Mouse (Mus musculus) forebrain, embryonic 16.5 days (tissue): ENCODE data around the gene Apmap. TPM values are rescaled to one million over a fixed set of nuclear protein-coding genes. Genes with fewer than 3 reads are reported as not detected.
"Not testable (repeated sequence)": the region's sequence is repeated elsewhere in the genome, so short reads cannot be mapped to it uniquely, and the experiment has no call there.

ENCODE experiments used
- ATAC-seq: fragments of 200-750 bp; cut with Nextera tagmentation; 2 replicates; pipeline ENCODE4 v1.8.0; 2017; ENCODE audit warnings: mild to moderate bottlenecking, moderate library complexity
- H3K27ac ChIP-seq: fragments of 300-500 bp; sonication (generic); 2 replicates; pipeline ENCODE4 v1.5.1; 2014; ENCODE audit warnings: low read length, control low read depth
- H3K27me3 ChIP-seq: fragments of 300-500 bp; sonication (generic); replicated peaks from 2 replicates; pipeline ENCODE4 v1.6.1; 2014; ENCODE audit warnings: low read length; ENCODE audit not compliant: control insufficient read depth, insufficient read depth
- H3K36me3 ChIP-seq: fragments of 300-500 bp; sonication (generic); 2 replicates; pipeline ENCODE4 v1.6.1; 2014; ENCODE audit not compliant: control insufficient read depth, insufficient read depth
- H3K4me1 ChIP-seq: fragments of 300-500 bp; sonication (generic); replicated peaks from 2 replicates; pipeline ENCODE4 v1.6.1; 2014; ENCODE audit warnings: low read length; ENCODE audit not compliant: control insufficient read depth, insufficient read depth
- H3K4me2 ChIP-seq: fragments of 300-500 bp; sonication (generic); 2 replicates; pipeline ENCODE4 v1.6.1; 2014; ENCODE audit warnings: mild to moderate bottlenecking, low read length, control low read depth
- H3K4me3 ChIP-seq: fragments of 300-500 bp; sonication (generic); replicated peaks from 2 replicates; pipeline ENCODE4 v1.5.1; 2014; ENCODE audit warnings: mild to moderate bottlenecking, low read length, control low read depth
- H3K9ac ChIP-seq: fragments of 300-500 bp; sonication (generic); replicated peaks from 2 replicates; pipeline ENCODE4 v1.6.1; 2014; ENCODE audit warnings: low read depth, low read length, control low read depth
- H3K9me3 ChIP-seq: fragments of 300-500 bp; sonication (generic); 2 replicates; pipeline ENCODE4 v1.6.1; 2016; ENCODE audit warnings: low read length; ENCODE audit not compliant: control insufficient read depth
- WGBS: fragments of 180-500 bp; shearing (Covaris S2); extraction: QIAGEN DNeasy Blood & Tissue Kit; methylation state at CpG from one replicate; pipeline ENCODE4 v1.1.7; 2014; 5-methylcytosine and 5-hydroxymethylcytosine counted together
- polyA plus RNA-seq: library from polyadenylated mRNA; unstranded; fragments of >200 nt; fragmentation: Nextera tagmentation; extraction: Ambion mirVana; gene quantifications from 2 replicates; pipeline ENCODE4 v1.2.1, GENCODE M21; 2015

The Apmap gene
- polyA plus RNA-seq, 1 experiment from 2014 or later, result 44.4 TPM

- Histone ChIP-seq H3K4me3 (no peak overlapping the region), H3K9me3 (no peaks in the 10 kb centered on the region), H3K27ac (no peak overlapping the region), H3K9ac (no peak overlapping the region), H3K36me3 (no peaks in the 10 kb centered on the region), H3K4me2 (no peak overlapping the region), H3K4me1 (no peaks in the 10 kb centered on the region), H3K27me3 (no peaks in the 10 kb centered on the region)
- WGBS, result 56% methylated on average over 3 of the region's 3 CpGs
- no peak for ATAC-seq
Measured at GRCm38 (mm10) chr2:150558568-150558967, 49.8 kb downstream of the Apmap start.

GRCm38 (mm10) chr2:150549576-150549975, 58.8 kb downstream of the Apmap start:
- not testable (repeated sequence) for H3K27ac ChIP-seq, H3K27me3 ChIP-seq, ATAC-seq, H3K36me3 ChIP-seq, H3K4me1 ChIP-seq, H3K9ac ChIP-seq, H3K4me2 ChIP-seq, H3K9me3 ChIP-seq, H3K4me3 ChIP-seq
- WGBS, result 88% methylated on average over 10 of the region's 10 CpGs

Other genes starting within 250 kb of the Apmap start
- gene 3300002I08Rik, start 245.8 kb downstream of the Apmap start, polyA plus RNA-seq, result 16.0 and 17.0 TPM in 2 replicates
- gene Zfp442, start 157.1 kb downstream of the Apmap start, polyA plus RNA-seq, result 8.7 and 10.0 TPM in 2 replicates
- gene Zfp345, start 123.5 kb downstream of the Apmap start, polyA plus RNA-seq, result not detected in 2 replicates
- 0.29 and 0.34 TPM in 2 replicates for gene Cst7, start 38.2 kb downstream of the Apmap start, polyA plus RNA-seq
- gene Acss1, start 59.9 kb upstream of the Apmap start, polyA plus RNA-seq, result 21.9 and 22.2 TPM in 2 replicates
- gene Vsx1, start 80.8 kb upstream of the Apmap start, polyA plus RNA-seq, result not detected in 2 replicates
- 51.4 and 62.3 TPM in 2 replicates for gene Entpd6, start 140.5 kb upstream of the Apmap start, polyA plus RNA-seq
- 102 and 110 TPM in 2 replicates for gene Pygb, start 178.2 kb upstream of the Apmap start, polyA plus RNA-seq